Mouse (Mus musculus): Measurements from ENCODE around the gene Kcnh8. TPM values are rescaled to one million over a fixed set of nuclear protein-coding genes. Genes with fewer than 3 reads are reported as not detected.

Kcnh8 gene
- polyA plus RNA-seq, 1 experiment from 2014 or later: 1.3 TPM

- Histone ChIP-seq H3K9me3 (ENCODE audit: control insufficient read depth, low read depth, low read length) (no peaks in the 10 kb centered on the region), H3K4me3 (ENCODE audit: low read depth, low read length) (no peak overlapping the region), H3K27ac (ENCODE audit: low read length) (no peak overlapping the region), H3K36me3 (ENCODE audit: control insufficient read depth, insufficient read depth, low read length) (no peaks in the 10 kb centered on the region), H3K9ac (replicated peaks; ENCODE audit: low read depth, low read length) (no peak overlapping the region), H3K4me1 (ENCODE audit: control insufficient read depth, insufficient read depth, low read length) (no peaks in the 10 kb centered on the region), H3K4me2 (replicated peaks; ENCODE audit: low read depth, low read length) (no peak overlapping the region), H3K27me3 (ENCODE audit: control insufficient read depth, insufficient read depth, low read length) (no peaks in the 10 kb centered on the region)
- ATAC-seq (ENCODE audit: insufficient number of reproducible peaks, insufficient read depth, low FRiP score, low read depth): no peak
- 80% methylated on average over 2 of the region's 2 CpGs for whole genome bisulfite sequencing
These were observed 277.5 kb downstream of the Kcnh8 start for GRCm38 (mm10) chr17:52880051-52880450.

- no peak overlapping the region for H3K9ac ChIP-seq (replicated peaks; ENCODE audit: low read depth, low read length)
- H3K4me1 ChIP-seq (ENCODE audit: control insufficient read depth, insufficient read depth, low read length): no peaks in the 10 kb centered on the region
- no peak overlapping the region for H3K27ac ChIP-seq (ENCODE audit: low read length)
- H3K36me3 ChIP-seq (ENCODE audit: control insufficient read depth, insufficient read depth, low read length): no peaks in the 10 kb centered on the region
- H3K9me3 ChIP-seq (ENCODE audit: control insufficient read depth, low read depth, low read length): no peaks in the 10 kb centered on the region
- 41% methylated on average over 1 of the region's 1 CpGs for WGBS
- no peaks in the 10 kb centered on the region for H3K27me3 ChIP-seq (ENCODE audit: control insufficient read depth, insufficient read depth, low read length)
- H3K4me2 ChIP-seq (replicated peaks; ENCODE audit: low read depth, low read length): no peak overlapping the region
- H3K4me3 ChIP-seq (ENCODE audit: low read depth, low read length): no peak overlapping the region
- no peak for ATAC-seq (ENCODE audit: insufficient number of reproducible peaks, insufficient read depth, low FRiP score, low read depth)
These were observed 282.7 kb downstream of the Kcnh8 start for GRCm38 (mm10) chr17:52885210-52885609.

- WGBS: 60% methylated on average over 3 of the region's 3 CpGs
- no peak for ATAC-seq (ENCODE audit: insufficient number of reproducible peaks, insufficient read depth, low FRiP score, low read depth)
These were observed 318.1 kb downstream of the Kcnh8 start for GRCm38 (mm10) chr17:52920519-52921106.

GRCm38 (mm10) chr17:52943966-52944365, 341.5 kb downstream of the Kcnh8 start:
- H3K9ac ChIP-seq (replicated peaks; ENCODE audit: low read depth, low read length): no peak overlapping the region
- no peaks in the 10 kb centered on the region for H3K36me3 ChIP-seq (ENCODE audit: control insufficient read depth, insufficient read depth, low read length)
- H3K4me1 ChIP-seq (ENCODE audit: control insufficient read depth, insufficient read depth, low read length): no peaks in the 10 kb centered on the region
- H3K27me3 ChIP-seq (ENCODE audit: control insufficient read depth, insufficient read depth, low read length): no peaks in the 10 kb centered on the region
- H3K27ac ChIP-seq (ENCODE audit: low read length): no peak overlapping the region
- no peak overlapping the region for H3K4me2 ChIP-seq (replicated peaks; ENCODE audit: low read depth, low read length)
- H3K4me3 ChIP-seq (ENCODE audit: low read depth, low read length): no peak overlapping the region
- ATAC-seq (ENCODE audit: insufficient number of reproducible peaks, insufficient read depth, low FRiP score, low read depth): no peak
- no peaks in the 10 kb centered on the region for H3K9me3 ChIP-seq (ENCODE audit: control insufficient read depth, low read depth, low read length)

More at GRCm38 (mm10) chr17:52920519-52921106, 318.1 kb downstream of the Kcnh8 start:
- H3K27ac ChIP-seq (ENCODE audit: low read length): no peak overlapping the region
- H3K27me3 ChIP-seq (ENCODE audit: control insufficient read depth, insufficient read depth, low read length): no peaks in the 10 kb centered on the region
- no peaks in the 10 kb centered on the region for H3K36me3 ChIP-seq (ENCODE audit: control insufficient read depth, insufficient read depth, low read length)
- no peak overlapping the region for H3K9ac ChIP-seq (replicated peaks; ENCODE audit: low read depth, low read length)
- no peaks in the 10 kb centered on the region for H3K9me3 ChIP-seq (ENCODE audit: control insufficient read depth, low read depth, low read length)
- no peak overlapping the region for H3K4me3 ChIP-seq (ENCODE audit: low read depth, low read length)
- no peaks in the 10 kb centered on the region for H3K4me1 ChIP-seq (ENCODE audit: control insufficient read depth, insufficient read depth, low read length)
- H3K4me2 ChIP-seq (replicated peaks; ENCODE audit: low read depth, low read length): no peak overlapping the region

- 73% methylated on average over 1 of the region's 1 CpGs for whole genome bisulfite sequencing
These were observed 370.2 kb downstream of the Kcnh8 start for GRCm38 (mm10) chr17:52972735-52973134.

GRCm38 (mm10) chr17:52980958-52981357, 378.4 kb downstream of the Kcnh8 start:
- no peak overlapping the region for H3K27ac ChIP-seq (ENCODE audit: low read length)
- no peaks in the 10 kb centered on the region for H3K27me3 ChIP-seq (ENCODE audit: control insufficient read depth, insufficient read depth, low read length)
- no peak overlapping the region for H3K9ac ChIP-seq (replicated peaks; ENCODE audit: low read depth, low read length)
- ATAC-seq (ENCODE audit: insufficient number of reproducible peaks, insufficient read depth, low FRiP score, low read depth): no peak
- H3K9me3 ChIP-seq (ENCODE audit: control insufficient read depth, low read depth, low read length): no peaks in the 10 kb centered on the region
- no peaks in the 10 kb centered on the region for H3K4me1 ChIP-seq (ENCODE audit: control insufficient read depth, insufficient read depth, low read length)
- no peaks in the 10 kb centered on the region for H3K36me3 ChIP-seq (ENCODE audit: control insufficient read depth, insufficient read depth, low read length)
- no peak overlapping the region for H3K4me2 ChIP-seq (replicated peaks; ENCODE audit: low read depth, low read length)
- H3K4me3 ChIP-seq (ENCODE audit: low read depth, low read length): no peak overlapping the region
- 83% methylated on average over 4 of the region's 4 CpGs for WGBS

More at GRCm38 (mm10) chr17:52972735-52973134, 370.2 kb downstream of the Kcnh8 start:
- Histone ChIP-seq H3K9me3 (ENCODE audit: control insufficient read depth, low read depth, low read length) (no peaks in the 10 kb centered on the region), H3K4me3 (ENCODE audit: low read depth, low read length) (no peak overlapping the region), H3K27ac (ENCODE audit: low read length) (no peak overlapping the region), H3K27me3 (ENCODE audit: control insufficient read depth, insufficient read depth, low read length) (no peaks in the 10 kb centered on the region), H3K4me1 (ENCODE audit: control insufficient read depth, insufficient read depth, low read length) (no peaks in the 10 kb centered on the region), H3K4me2 (replicated peaks; ENCODE audit: low read depth, low read length) (no peak overlapping the region), H3K9ac (replicated peaks; ENCODE audit: low read depth, low read length) (no peak overlapping the region), H3K36me3 (ENCODE audit: control insufficient read depth, insufficient read depth, low read length) (no peaks in the 10 kb centered on the region)
- no peak for ATAC-seq (ENCODE audit: insufficient number of reproducible peaks, insufficient read depth, low FRiP score, low read depth)

Measured in stomach, embryonic 14.5 days (tissue).